Mouse (Mus musculus) forebrain, embryonic 16.5 days (tissue): ENCODE measurements at regions not wholly inside any gene's neighbourhood (a gene's known extent, or its start where the extent isn't known, plus 50 kb on each side); places are given as distances from the start of the nearest gene placed in this dataset.

Source experiments
- ATAC-seq: fragments of 200-750 bp; cut with Nextera tagmentation; 2 replicates; pipeline ENCODE4 v1.8.0; 2017; ENCODE audit warnings: mild to moderate bottlenecking, moderate library complexity
- H3K27ac ChIP-seq: fragments of 300-500 bp; sonication (generic); 2 replicates; pipeline ENCODE4 v1.5.1; 2014; ENCODE audit warnings: low read length, control low read depth
- H3K27me3 ChIP-seq: fragments of 300-500 bp; sonication (generic); replicated peaks from 2 replicates; pipeline ENCODE4 v1.6.1; 2014; ENCODE audit warnings: low read length; ENCODE audit not compliant: control insufficient read depth, insufficient read depth
- H3K36me3 ChIP-seq: fragments of 300-500 bp; sonication (generic); 2 replicates; pipeline ENCODE4 v1.6.1; 2014; ENCODE audit not compliant: control insufficient read depth, insufficient read depth
- H3K4me1 ChIP-seq: fragments of 300-500 bp; sonication (generic); replicated peaks from 2 replicates; pipeline ENCODE4 v1.6.1; 2014; ENCODE audit warnings: low read length; ENCODE audit not compliant: control insufficient read depth, insufficient read depth
- H3K4me2 ChIP-seq: fragments of 300-500 bp; sonication (generic); 2 replicates; pipeline ENCODE4 v1.6.1; 2014; ENCODE audit warnings: mild to moderate bottlenecking, low read length, control low read depth
- H3K4me3 ChIP-seq: fragments of 300-500 bp; sonication (generic); replicated peaks from 2 replicates; pipeline ENCODE4 v1.5.1; 2014; ENCODE audit warnings: mild to moderate bottlenecking, low read length, control low read depth
- H3K9ac ChIP-seq: fragments of 300-500 bp; sonication (generic); replicated peaks from 2 replicates; pipeline ENCODE4 v1.6.1; 2014; ENCODE audit warnings: low read depth, low read length, control low read depth
- H3K9me3 ChIP-seq: fragments of 300-500 bp; sonication (generic); 2 replicates; pipeline ENCODE4 v1.6.1; 2016; ENCODE audit warnings: low read length; ENCODE audit not compliant: control insufficient read depth
- WGBS: fragments of 180-500 bp; shearing (Covaris S2); extraction: QIAGEN DNeasy Blood & Tissue Kit; methylation state at CpG from one replicate; pipeline ENCODE4 v1.1.7; 2014; 5-methylcytosine and 5-hydroxymethylcytosine counted together

DNA sequence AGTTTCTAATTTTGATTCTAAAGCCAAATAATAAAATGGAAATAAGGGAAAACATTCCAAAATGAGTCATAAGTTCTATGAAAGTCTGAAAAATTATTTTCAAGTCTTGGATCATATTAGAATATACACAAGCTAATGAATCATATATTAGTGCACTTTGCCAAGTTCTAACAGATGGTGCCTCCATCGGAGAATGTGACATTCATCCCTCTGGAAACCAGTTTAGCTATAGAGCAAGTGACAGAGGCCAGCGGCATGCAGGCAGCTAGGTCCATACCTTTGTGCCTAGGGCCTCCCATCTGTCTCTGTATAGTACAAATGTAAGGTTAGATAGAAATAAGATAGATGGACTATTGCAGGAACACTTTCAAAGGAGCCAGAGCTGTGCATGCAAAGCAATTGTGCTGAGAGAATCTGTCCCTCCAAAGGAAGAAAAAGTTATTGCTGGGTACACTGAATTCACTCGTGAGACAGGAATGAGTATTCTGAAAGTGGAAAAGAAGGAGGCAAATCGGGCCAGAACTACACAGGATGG lies 167.9 kb downstream of the Otor start:
- ATAC-seq: peak; percentile 52; the same call in 1 of the 2 replicates
- no peaks in the 10 kb centered on the region for H3K4me1 ChIP-seq
- no peaks in the 10 kb centered on the region for H3K27me3 ChIP-seq
- no peak overlapping the region for H3K4me2 ChIP-seq
- H3K9ac ChIP-seq: no peak overlapping the region
- H3K4me3 ChIP-seq: no peak overlapping the region
- WGBS: 74% methylated on average over 4 of the region's 4 CpGs
- no peaks in the 10 kb centered on the region for H3K9me3 ChIP-seq
- no peaks in the 10 kb centered on the region for H3K36me3 ChIP-seq
- H3K27ac ChIP-seq: no peak overlapping the region

GRCm38 (mm10) chr2:143269026-143269425 lies 190.8 kb downstream of the Otor start:
- Histone ChIP-seq H3K4me1 (no peaks in the 10 kb centered on the region), H3K9me3 (no peaks in the 10 kb centered on the region), H3K36me3 (no peaks in the 10 kb centered on the region), H3K9ac (no peak overlapping the region), H3K27ac (no peak overlapping the region), H3K4me3 (no peak overlapping the region), H3K27me3 (no peaks in the 10 kb centered on the region), H3K4me2 (no peak overlapping the region)
- 42% methylated on average over 7 of the region's 7 CpGs for WGBS
- ATAC-seq: no peak

DNA sequence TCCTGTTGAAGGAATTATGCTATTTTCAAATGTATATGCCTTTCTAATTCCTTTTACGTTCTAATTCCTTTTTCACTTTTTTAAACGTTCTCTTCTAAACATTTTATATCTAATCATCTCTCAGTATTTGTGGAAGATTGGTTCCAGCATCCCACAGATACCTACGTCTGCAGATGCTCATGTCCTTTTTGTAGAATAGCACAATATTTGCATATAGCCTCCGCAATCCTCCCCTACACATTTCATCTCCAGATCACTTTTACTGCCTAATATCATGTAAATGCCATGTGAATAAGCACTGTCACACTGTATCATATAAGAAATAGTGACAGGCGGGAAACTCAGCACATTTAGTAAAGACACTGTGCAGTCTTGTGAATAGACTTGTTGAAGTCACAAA lies 192.6 kb downstream of the Otor start:
- H3K27ac ChIP-seq: no peak overlapping the region
- no peak for ATAC-seq
- no peaks in the 10 kb centered on the region for H3K9me3 ChIP-seq
- no peak overlapping the region for H3K4me3 ChIP-seq
- no peaks in the 10 kb centered on the region for H3K27me3 ChIP-seq
- H3K4me2 ChIP-seq: no peak overlapping the region
- no peaks in the 10 kb centered on the region for H3K36me3 ChIP-seq
- WGBS: 80% methylated on average over 5 of the region's 5 CpGs
- H3K4me1 ChIP-seq: no peaks in the 10 kb centered on the region
- no peak overlapping the region for H3K9ac ChIP-seq

GRCm38 (mm10) chr2:143305747-143306570 lies 227.7 kb downstream of the Otor start:
- 74% methylated on average over 3 of the region's 4 CpGs for WGBS

GRCm38 (mm10) chr2:143306571-143306925 lies 228.3 kb downstream of the Otor start:
- 70% methylated on average over 2 of the region's 2 CpGs for WGBS
- H3K9ac ChIP-seq: no peak overlapping the region
- H3K36me3 ChIP-seq: no peaks in the 10 kb centered on the region
- peaks cover 9% of the 10 kb centered on the region for H3K4me1 ChIP-seq
- no peaks in the 10 kb centered on the region for H3K9me3 ChIP-seq
- H3K27ac ChIP-seq: no peak overlapping the region; the same call in 1 of the 2 replicates
- no peak overlapping the region for H3K4me2 ChIP-seq
- ATAC-seq: peak; percentile 14; the same call in 1 of the 2 replicates
- H3K4me3 ChIP-seq: no peak overlapping the region
- no peaks in the 10 kb centered on the region for H3K27me3 ChIP-seq

More at GRCm38 (mm10) chr2:143305747-143306570, 227.7 kb downstream of the Otor start:
- no peak overlapping the region for H3K9ac ChIP-seq
- peak; percentile 96 for ATAC-seq
- peaks cover 9% of the 10 kb centered on the region for H3K4me1 ChIP-seq
- no peak overlapping the region for H3K4me3 ChIP-seq
- H3K4me2 ChIP-seq: no peak overlapping the region
- no peaks in the 10 kb centered on the region for H3K9me3 ChIP-seq
- H3K36me3 ChIP-seq: no peaks in the 10 kb centered on the region
- peak overlapping the region; percentile 10; the same call in 1 of the 2 replicates for H3K27ac ChIP-seq
- no peaks in the 10 kb centered on the region for H3K27me3 ChIP-seq

DNA sequence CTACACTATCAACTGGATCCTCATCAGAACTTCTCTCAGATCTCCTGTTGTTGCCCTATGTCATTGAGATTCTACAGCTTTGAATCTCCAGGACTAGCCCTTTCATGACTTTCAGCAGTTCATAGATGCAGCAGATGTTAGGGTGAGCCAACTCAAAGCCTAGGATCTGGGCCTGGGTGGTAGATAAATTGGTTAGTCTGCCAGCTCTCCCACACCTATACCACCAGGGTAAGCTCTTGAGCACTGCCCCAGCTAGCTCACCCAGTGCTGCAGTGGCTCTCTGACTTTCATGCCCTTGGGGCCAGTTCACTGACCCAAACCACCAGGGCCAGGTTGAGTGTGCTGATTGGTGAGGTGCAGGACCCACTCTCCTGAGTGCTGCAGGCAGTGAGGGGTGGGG lies 220.5 kb upstream of the Pcsk2 start:
- ATAC-seq: no peak
- H3K9me3 ChIP-seq: 0 out of 2 replicates have a peak, but pooled peaks cover 3% of the 10 kb centered on the region
- H3K4me1 ChIP-seq: no peaks in the 10 kb centered on the region

GRCm38 (mm10) chr2:143332071-143332470 lies 213.9 kb upstream of the Pcsk2 start:
- ATAC-seq: peak; percentile 64

More for the DNA sequence above, 220.5 kb upstream of the Pcsk2 start:
- Histone ChIP-seq H3K36me3 (no peaks in the 10 kb centered on the region), H3K9ac (no peak overlapping the region), H3K27me3 (no peaks in the 10 kb centered on the region), H3K4me2 (no peak overlapping the region), H3K27ac (no peak overlapping the region), H3K4me3 (no peak overlapping the region)

DNA sequence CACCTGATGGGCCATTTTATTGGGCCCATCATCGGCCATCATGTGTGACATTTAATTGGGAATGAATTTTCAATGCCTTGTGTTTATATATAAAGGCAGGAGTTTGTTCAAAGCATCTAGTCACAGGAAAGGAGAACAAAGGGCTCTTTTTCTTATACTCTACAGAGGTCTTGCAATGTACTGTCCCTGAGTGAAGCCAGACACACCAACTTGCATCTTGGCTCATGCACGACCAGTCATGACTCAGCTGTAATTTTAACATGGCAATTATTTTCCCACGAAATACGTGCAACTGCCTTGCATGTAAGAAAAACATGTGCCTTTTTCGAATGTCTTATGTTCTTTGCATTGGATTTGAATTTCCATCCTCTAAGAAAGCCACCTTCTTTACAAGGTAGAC lies 205.6 kb upstream of the Pcsk2 start:
- H3K4me2 ChIP-seq: no peak overlapping the region
- H3K9ac ChIP-seq: no peak overlapping the region
- H3K27ac ChIP-seq: no peak overlapping the region
- H3K36me3 ChIP-seq: no peaks in the 10 kb centered on the region
- 0 out of 2 replicates have a peak, but pooled peaks cover 2% of the 10 kb centered on the region for H3K4me1 ChIP-seq
- no peaks in the 10 kb centered on the region for H3K9me3 ChIP-seq
- no peak for ATAC-seq
- no peaks in the 10 kb centered on the region for H3K27me3 ChIP-seq
- 72% methylated on average over 5 of the region's 5 CpGs for WGBS
- H3K4me3 ChIP-seq: no peak overlapping the region

More at GRCm38 (mm10) chr2:143332071-143332470, 213.9 kb upstream of the Pcsk2 start:
- Histone ChIP-seq H3K27me3 (no peaks in the 10 kb centered on the region), H3K4me1 (peaks cover 4% of the 10 kb centered on the region; the same call in 1 of the 2 replicates), H3K4me3 (no peak overlapping the region), H3K36me3 (no peaks in the 10 kb centered on the region), H3K27ac (peak overlapping the region; percentile 66; the same call in 1 of the 2 replicates), H3K4me2 (no peak overlapping the region), H3K9me3 (no peaks in the 10 kb centered on the region), H3K9ac (no peak overlapping the region)

- Histone ChIP-seq H3K27me3 (no peaks in the 10 kb centered on the region), H3K9ac (no peak overlapping the region), H3K36me3 (no peaks in the 10 kb centered on the region), H3K27ac (no peak overlapping the region), H3K4me2 (no peak overlapping the region), H3K4me3 (no peak overlapping the region), H3K9me3 (no peaks in the 10 kb centered on the region), H3K4me1 (peaks cover 4% of the 10 kb centered on the region)
- WGBS: 44% methylated on average over 6 of the region's 6 CpGs
- ATAC-seq: peak; percentile 43; the same call in 1 of the 2 replicates
Observed at GRCm38 (mm10) chr2:143364193-143364592, 181.8 kb upstream of the Pcsk2 start.
